Mouse (Mus musculus) G1E-ER4 (cell line): ENCODE measurements around the gene Steap2. TPM values are rescaled to one million over a fixed set of nuclear protein-coding genes. Genes with fewer than 3 reads are reported as not detected.

Source experiments
- GATA1 ChIP-seq: IDR thresholded peaks from one replicate; pipeline ENCODE4 v1.8.0; 2012; ENCODE audit warnings: low read length, inconsistent platforms
- polyA plus RNA-seq: library from polyadenylated mRNA; stranded (reverse); fragments of >175 nt; gene quantifications from 2 replicates; pipeline ENCODE4 v1.2.3, GENCODE M21; 2012

The Steap2 gene
- polyA plus RNA-seq, 1 experiment, result not detected

DNA sequence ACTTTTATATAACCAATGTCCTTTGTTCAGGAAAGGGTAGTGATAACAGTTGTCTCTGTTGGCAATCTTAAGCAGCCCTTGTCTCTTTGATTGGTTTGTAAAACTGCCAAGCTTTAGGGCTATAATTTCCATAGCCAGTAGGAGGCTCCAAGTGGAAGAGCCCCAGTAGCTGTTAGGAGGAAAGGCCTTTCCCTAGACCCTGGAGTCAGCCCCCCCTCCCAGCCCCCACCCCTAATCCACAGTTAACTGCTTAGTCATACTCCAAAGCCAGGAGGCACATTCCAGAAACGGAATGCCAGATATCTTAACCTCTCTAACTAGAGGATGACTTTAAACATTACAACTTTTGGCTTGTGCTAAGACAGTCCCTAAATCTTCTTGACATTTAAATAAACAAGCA is 7.4 kb downstream of the Steap2 start:
- TF ChIP-seq GATA1, result no peak

DNA sequence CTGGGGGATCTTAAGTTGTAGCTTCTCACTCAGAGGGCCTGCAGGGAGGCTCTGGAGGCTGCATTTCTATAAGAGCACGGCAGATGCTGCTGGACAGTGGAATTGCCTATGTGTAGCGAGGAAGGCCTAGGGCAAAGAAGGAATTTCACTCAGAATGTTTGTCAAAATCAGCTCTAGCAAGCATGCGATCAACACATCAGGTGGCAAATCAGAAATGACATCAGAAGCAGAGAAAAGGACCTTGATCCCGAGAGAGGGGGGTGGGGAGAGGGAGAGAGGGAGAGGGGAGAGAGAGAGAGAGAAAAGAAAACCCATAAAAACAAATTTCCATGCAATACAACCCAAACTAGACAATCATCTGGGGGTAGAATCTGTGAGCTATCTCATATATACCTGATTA is 11.1 kb downstream of the Steap2 start:
- TF ChIP-seq GATA1, result no peak

DNA sequence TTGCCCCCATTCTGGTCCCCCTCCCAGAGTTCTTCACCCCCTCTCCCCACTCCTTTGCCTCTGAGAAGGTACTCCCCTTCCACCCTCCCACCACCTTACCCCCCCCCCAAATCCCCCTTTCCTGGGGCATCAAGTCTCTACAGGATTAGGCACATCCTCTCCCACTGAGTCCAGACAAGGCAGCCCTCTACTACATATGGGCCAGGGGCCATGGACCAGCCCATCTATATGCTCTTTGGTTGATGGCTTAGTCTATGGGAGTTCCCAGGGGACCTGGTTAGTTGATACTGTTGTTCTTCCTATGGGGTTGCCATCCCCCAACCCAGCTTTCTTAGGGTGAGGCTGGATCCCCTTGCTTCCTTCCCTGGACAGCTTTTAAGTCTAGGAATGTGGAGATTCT is 14.9 kb downstream of the Steap2 start:
- no peak for TF ChIP-seq GATA1

DNA sequence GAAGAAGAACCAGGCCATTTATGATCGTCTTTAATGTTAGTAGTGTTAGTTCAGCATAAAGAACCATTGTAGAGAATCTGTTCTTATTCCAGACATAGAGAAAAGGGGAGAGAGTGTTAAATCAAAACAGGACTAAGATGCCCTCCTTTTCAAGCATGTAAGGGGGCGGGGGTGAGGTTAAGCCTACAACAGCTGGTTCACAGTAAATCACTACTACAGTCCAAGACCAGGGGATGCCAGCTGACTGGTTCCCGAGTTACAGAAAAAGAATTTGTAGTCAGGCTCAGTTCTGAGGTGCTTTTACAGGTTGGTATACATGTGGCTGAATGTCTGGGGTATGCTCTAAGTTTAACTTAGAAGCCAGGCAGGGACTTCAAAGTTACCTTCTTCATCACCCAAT is 18.3 kb downstream of the Steap2 start:
- no peak for TF ChIP-seq GATA1

DNA sequence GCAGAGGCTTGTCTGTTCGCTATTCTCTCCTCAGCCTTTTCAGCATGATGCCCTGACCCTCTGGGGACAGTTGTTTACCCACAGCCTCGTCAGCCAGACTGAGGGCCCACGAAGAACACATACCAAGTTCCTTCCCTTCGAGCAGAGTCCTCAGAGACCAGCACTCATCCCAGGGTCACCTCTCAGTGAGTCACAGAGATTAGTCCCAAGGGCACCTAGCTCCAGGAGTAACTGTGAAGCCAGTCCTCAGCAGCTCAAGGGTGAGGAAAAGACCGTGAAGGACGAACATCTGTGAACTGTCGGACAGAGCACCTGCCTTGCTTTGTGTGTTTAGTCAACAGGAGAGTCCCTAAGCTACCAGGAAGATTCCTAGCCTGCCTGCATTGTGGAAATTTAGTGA is 25.5 kb downstream of the Steap2 start:
- TF ChIP-seq GATA1, result no peak

DNA sequence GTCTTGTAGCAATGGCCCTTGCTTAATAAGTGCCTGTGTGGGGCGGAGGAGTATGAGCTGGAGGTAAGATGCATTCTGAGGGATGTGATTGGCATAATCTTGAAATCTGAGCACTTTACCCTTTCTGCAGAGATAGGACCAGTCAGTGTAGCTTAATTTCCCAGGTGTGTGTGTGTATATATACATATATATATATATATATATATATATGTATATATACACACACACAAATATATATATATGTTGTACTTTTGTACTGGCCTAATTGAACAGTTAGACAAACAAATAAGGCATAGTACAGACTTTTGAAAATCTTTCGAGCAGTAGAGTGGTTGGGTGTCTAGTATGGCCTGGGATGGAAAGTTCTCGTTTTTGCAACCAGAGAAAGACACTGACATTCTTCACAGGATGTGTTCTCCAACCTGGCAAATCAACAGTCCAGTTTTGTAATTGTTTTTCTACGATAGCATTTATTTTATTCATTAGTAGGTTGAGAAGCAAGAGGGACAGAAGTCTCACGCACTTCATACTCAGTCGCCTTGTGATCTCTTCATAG is 29.9 kb downstream of the Steap2 start:
- TF ChIP-seq GATA1, result no peak

DNA sequence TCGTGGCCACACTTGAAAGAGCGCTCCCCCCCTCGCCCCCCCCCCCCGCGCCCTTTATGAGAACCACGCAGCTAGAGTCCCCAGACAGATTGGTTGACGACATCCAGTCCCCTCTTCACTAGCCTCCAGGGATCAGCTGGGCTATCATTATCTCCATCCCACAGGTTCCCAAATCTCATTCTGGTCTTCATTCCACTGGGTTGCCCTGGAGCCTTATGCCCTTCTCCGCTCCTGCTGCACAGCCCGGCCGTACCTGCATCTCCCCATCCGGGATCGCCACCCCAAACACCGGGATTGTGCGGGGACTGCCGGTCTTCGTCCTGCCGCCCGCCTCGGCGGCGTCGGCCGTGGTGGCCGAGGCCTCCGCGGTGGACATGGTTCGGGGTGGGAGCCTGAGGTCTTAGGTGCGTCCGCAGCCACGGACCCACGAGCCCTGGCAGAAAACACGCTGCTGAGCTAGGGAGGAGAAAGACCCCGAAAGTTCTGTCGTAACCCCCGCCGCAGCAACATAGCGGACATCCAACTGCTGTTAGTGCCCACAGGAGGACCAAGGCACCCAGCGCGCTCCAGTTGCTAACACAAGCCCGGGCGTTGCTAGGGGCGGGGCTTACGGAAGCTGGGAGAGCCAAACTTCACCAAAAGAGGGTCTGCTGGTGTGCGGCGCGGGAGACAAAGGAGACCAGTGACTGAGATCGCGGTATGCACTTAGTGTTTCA is 30.6 kb downstream of the Steap2 start, which contains the start of gene Cfap69:
TSS of gene Cfap69 (minus strand) at position 585 of the 716 bp plus-strand sequence.
- no peak for TF ChIP-seq GATA1

DNA sequence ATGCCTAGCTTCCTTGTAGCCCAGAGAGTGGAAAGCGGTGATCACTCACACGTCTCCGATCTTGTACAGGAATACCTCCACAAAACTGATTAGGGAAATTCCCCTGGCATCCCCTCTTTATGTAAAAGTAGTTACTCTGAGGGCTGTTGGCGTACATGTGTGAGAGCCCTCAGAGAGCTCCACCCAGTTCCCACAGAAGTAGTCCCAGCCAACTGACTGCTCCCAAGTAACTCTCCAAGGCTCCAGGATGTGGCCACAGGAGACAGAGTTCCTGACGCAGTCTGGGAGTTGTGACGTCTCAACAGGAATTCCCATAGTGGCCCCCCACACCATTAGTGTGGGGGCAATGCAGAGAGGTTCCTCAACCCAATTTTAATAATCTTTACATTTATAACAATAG is 31.3 kb downstream of the Steap2 start:
- no peak for TF ChIP-seq GATA1

DNA sequence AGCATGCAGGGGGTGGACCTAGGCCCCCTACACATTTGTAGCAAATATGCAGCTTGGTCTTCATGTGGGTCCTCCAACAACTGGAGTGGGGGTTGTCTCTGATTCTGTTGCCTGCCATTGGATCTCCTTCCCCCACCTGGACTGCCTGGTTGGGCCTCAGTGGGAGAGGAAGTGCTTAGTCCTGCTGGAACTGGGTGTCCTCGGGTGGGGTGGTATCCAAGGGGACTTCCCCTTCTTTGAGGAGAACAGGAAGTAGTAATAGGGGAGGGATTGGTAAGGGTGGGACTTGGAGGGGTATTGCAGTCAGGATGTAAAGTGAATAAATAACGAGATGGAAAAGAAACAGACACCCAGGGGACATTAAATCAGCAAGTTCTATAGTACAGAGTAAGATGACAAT is 35.7 kb downstream of the Steap2 start:
- TF ChIP-seq GATA1, result no peak

DNA sequence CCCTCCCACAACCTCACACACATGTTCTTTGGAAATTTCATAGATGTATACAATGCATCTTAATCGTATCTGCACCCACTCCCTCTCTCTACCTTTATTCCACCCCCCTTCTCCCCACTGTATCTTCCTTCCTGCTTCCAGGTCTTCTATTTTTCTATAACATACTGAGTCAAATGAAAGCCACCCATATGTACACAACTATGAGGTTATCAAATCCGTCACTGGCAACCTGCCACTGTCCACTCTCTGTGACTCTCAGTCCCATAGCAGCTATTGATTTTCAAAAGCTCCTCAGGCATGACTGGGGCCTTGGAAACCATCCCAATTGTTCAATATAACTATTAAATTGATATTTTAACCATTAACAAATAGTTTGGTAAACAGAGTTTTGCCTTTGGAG is 36.4 kb downstream of the Steap2 start:
- TF ChIP-seq GATA1, result no peak

DNA sequence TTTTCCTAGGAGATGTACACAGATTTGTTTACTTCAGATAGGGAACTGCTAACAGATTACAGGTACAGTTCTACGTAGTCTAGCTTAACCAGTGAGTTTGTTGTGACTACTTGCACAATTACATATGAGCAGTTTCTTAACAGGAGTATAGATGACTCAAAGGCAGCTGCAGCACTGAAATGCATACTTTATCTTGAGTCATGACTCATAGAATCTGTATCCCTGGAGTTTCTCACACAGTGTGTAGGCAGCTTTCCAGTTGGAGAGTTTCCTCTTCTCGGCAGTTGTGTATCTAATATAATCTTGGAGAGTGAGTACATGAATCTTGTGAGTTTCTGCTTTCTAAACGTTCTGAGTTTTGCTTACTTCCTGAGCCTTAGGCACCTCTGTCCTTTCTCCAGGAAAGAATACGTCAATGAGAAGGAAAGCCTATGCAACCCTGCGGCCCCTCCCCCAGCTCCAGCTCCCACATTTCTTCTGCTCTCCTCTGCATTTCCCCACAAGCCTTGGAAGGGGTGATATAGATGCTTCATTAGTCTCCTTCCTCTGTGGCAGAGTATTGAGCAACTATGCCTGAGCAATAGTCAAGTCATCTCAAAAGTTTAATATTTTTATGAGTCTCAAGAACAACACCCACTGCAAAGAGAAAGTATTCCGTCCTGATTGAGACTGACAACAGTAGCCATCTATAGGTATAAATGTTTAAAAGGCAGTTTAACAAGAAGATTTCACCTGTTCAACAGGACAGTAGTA is 45.4 kb downstream of the Steap2 start:
- TF ChIP-seq GATA1, result no peak

DNA sequence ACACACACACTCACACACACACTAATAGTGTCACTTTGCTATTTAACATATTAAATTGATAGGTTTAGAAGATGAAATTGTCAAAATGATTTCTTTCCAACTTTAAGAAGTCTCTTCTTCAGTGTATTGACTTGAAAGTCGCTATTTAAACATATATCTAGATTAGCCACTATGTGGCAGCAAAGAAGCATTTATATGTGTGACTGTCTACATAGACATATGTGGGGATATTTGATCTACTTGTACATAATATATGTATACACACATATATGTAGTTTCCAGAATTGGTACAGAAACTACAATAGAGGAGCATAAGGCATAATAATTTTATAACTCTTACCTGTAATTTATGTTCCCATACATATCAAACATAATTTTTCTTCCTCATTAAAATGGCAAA is 48.2 kb downstream of the Steap2 start:
- TF ChIP-seq GATA1, result no peak

DNA sequence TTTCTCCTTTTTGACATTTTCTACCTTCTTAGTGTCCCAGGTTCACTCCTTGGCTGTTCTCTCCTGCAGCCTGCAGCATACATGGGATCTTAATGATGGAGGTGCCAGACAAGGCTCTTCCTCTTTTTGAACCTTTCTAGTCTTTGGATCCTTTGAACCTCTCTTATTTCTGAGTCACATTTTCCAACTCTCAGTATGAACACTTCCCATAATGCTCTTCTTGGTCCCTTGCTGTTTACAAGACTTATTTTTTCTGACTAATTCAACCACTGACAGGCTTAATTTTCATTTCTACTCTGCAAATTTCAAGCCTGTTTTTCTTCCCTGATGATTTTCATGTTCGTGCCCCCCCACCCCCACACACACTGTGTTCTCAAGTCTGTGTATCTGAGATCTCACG is 55.9 kb downstream of the Steap2 start:
- TF ChIP-seq GATA1, result no peak

DNA sequence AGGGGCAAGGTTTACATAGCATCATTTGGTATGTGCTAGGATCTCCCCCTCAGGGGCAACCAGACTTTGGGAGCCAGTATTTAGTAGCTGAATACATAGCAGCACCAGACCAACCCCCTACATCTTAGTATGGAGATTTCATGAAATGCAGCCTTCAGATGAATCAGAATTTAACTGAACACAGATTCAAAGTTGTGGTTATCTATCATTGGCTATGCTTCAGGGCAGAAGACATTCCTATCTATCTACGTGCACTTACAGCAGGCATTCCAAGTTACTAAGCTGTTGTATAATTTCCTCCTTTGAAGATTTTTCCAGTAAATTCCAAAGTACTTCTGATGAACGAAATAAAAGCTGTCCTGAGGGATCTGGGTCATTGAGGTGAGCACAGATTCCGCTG is 68.9 kb downstream of the Steap2 start:
- no peak for TF ChIP-seq GATA1

DNA sequence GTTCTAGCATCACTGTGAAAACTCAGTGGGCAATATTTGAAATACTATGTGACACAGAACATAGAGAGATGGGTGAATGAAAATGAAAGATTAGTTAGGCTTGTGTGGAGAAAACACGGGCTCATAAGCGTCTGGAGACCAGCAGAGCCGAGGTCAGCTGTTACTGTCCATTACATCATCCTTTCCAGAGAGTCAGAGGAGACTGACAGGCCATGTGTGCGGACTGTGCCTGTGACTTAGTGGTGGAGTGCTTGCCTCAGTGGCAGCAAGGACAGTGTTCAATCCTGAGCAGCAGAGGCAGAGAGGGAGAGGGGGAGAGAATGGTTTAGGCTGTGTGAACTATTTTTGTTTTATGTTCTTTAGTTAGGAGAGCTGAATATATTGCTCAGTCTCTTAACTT is 76.0 kb downstream of the Steap2 start:
- TF ChIP-seq GATA1, result no peak

Other genes with a start within 250 kb of the Steap2 start
- not detected in 2 replicates for gene 1700015F17Rik, start 215.4 kb downstream of the Steap2 start, polyA plus RNA-seq
- 19.6 and 23.2 TPM in 2 replicates for gene Cldn12, start 179.6 kb downstream of the Steap2 start, polyA plus RNA-seq
- not detected in 2 replicates for gene Gtpbp10, start 135.0 kb downstream of the Steap2 start, polyA plus RNA-seq
- gene Gm8773, start 120.8 kb downstream of the Steap2 start, polyA plus RNA-seq, result not detected in 2 replicates
- not detected in 2 replicates for gene Cfap69, start 30.3 kb downstream of the Steap2 start, polyA plus RNA-seq
- not detected in 2 replicates for gene Steap1, start 54.7 kb upstream of the Steap2 start, polyA plus RNA-seq